Mouse (Mus musculus) hematopoietic multipotent progenitor cell, adult 10-12 weeks (in vitro differentiated cells): ENCODE data around the gene Uba1. TPM values are rescaled to one million over a fixed set of nuclear protein-coding genes. Genes with fewer than 3 reads are reported as not detected.

Experiments
- polyA plus RNA-seq: library from polyadenylated mRNA; stranded (reverse); fragments of >175 nt; gene quantifications from 2 replicates; pipeline ENCODE4 v1.2.3, GENCODE M21; 2012; ENCODE audit warnings: low replicate concordance

Gene Uba1
- polyA plus RNA-seq, result 89.8 and 117 TPM in 2 replicates

DNA sequence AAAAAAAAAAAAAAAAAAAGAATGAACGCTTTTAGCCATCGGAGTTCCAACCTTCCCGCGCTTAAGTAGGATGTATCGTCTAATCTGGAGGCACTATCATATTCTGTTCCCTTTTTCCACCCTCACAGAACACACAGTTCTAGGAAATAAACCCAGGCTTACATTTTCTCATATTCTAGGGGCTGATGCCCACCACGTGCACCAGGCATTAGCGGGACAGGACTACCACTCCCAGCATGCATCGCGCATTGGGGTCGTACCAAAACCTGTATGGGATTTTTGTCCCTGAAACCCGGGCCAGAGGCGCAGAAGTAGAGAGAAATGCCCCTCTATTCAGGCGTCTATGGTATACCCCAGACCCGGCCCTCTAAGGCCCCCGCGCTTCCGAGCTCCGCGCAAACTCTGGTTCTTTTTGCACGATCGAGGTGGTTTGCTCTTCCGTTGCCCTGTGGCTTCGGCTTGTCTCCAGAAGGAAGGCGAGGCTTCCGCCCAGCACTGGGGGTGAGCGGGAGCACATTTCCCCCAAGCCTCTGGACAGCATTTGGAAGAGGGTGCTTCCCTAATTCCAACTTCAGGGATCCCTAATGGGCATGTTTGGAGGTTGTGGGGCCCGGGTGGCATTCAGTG is at the start of gene Uba1:
Gene Uba1, plus strand, starts transcription at position 301 of the 627 bp plus-strand sequence.

DNA sequence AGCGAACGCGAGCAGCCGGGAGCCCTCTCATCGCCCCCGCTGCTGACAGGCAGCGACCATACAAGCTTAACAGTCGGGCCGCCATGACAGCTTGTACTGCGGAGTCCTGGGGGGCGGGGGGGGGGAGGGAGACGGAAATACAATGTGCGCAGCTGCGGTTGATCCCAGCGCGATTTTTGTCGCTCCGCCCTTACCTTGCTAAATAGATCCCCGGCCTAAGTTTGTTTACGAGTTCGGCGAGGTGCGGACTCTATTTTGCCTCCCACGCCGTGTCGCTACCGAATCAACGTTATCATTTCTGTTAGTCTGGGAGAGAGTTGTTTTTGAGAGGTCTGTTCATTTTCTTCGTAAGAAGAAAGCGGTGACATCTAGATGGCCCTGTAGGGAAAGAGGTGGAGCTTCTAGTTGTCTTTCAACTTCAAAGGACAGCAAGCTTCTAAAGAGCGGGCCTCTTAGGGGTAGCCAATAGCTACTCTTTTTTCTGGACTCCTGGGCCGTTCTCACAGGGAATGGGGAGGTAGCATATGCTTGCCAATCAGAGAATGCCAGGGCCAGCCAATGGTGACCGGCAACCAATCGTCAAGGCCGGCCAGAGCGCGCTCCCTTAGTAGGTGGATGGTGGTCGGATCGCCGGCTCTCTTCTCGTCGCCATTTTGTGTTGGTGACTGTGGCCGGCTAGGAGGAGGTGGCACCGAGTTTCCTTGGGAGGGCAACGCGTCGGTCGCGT is 40.8 kb upstream of the Uba1 start, which contains the start of the genes Rbm10 and Ndufb11:
Gene Rbm10, plus strand, starts transcription at position 328 of the 727 bp plus-strand sequence.
Gene Ndufb11, minus strand, starts transcription at position 444 of the 727 bp plus-strand sequence.

DNA sequence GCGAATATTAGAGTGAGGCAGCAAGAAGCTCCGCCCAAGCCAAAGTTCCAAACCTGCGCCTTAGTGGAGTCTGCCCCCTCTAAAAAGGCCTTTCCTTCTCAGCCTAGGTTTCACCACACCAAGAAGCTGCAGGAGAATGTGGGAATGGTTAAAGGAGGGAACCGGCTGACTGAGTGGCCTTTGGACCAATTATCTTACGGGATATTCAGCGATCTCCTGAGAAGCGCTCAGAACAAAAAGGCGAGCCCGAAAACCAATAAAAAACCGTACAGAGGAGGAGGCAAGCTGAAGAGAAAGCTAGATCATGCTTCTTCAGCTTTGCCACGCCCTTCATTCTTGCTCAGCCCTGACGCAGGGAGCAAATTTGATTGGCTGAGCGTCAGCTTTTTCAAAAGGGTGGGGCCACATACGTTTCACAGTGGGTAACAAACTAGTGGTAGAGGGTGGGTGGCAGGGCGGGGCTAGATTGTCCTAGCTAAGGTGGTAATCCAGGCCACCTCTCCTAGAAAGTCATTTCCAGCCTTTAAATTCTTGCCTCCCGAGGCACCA is 29.5 kb downstream of the Uba1 start, which contains the start of gene Cdk16:
Gene Cdk16, plus strand, starts transcription at position 436 of the 549 bp plus-strand sequence.

DNA sequence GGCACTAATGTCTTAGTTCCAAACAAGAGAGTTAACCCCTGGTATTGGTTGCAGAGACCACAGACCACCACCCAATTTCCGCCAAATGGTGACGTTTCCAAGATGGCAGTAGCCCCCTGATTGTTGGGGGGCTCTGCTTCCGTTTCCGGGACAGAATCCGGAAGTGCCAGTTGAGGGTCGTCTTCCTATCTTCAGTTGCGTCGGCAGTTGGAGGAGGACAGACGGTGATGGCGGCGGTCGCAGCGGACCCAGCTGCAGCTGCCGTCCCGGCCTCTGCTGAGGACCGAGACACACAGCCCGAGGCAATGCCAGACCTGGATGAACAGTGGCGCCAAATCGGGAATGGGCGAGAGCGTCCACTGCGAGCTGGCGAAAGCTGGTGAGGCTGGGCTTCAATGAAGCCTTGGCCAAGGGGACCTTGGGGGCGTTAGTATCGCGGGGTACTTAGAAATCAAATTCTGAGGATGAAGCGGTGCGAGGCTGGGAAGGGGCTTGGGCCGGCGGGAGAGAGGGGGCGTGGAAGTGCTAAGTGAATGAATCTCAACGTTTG is 45.7 kb downstream of the Uba1 start, which contains the start of gene Usp11:
Gene Usp11, plus strand, starts transcription at position 166 of the 550 bp plus-strand sequence.

Other genes with a start within 250 kb of the Uba1 start
- 0.28 and 0.36 TPM in 2 replicates for gene Jade3, start 232.6 kb upstream of the Uba1 start, polyA plus RNA-seq
- not detected in 2 replicates for gene Rgn, start 108.5 kb upstream of the Uba1 start, polyA plus RNA-seq
- gene Rbm10, start 40.8 kb upstream of the Uba1 start, polyA plus RNA-seq, result 65.0 and 75.8 TPM in 2 replicates
- gene Ndufb11, start 40.7 kb upstream of the Uba1 start, polyA plus RNA-seq, result 390 and 480 TPM in 2 replicates
- gene Cdk16, start 29.6 kb downstream of the Uba1 start, polyA plus RNA-seq, result 52.2 and 112 TPM in 2 replicates
- 8.1 and 8.3 TPM in 2 replicates for gene Usp11, start 45.6 kb downstream of the Uba1 start, polyA plus RNA-seq
- 26.3 and 119 TPM in 2 replicates for gene Araf, start 139.5 kb downstream of the Uba1 start, polyA plus RNA-seq
- gene Timp1, start 211.8 kb downstream of the Uba1 start, polyA plus RNA-seq, result 0.55 TPM in 1 of 2 replicates, not detected in the other